Mouse (Mus musculus) colon, adult 2 months (tissue): ENCODE data around the gene Map1b. TPM values are rescaled to one million over a fixed set of nuclear protein-coding genes. Genes with fewer than 3 reads are reported as not detected.

ENCODE experiments used
- polyA plus RNA-seq: library from polyadenylated mRNA; depleted of rRNA; stranded (reverse); fragments of >200 nt; gene quantifications from 2 replicates; pipeline ENCODE4 v1.2.3, GENCODE M21; 2012; rRNA removed

Gene Map1b
- 1.6 and 2.2 TPM in 2 replicates for polyA plus RNA-seq

DNA sequence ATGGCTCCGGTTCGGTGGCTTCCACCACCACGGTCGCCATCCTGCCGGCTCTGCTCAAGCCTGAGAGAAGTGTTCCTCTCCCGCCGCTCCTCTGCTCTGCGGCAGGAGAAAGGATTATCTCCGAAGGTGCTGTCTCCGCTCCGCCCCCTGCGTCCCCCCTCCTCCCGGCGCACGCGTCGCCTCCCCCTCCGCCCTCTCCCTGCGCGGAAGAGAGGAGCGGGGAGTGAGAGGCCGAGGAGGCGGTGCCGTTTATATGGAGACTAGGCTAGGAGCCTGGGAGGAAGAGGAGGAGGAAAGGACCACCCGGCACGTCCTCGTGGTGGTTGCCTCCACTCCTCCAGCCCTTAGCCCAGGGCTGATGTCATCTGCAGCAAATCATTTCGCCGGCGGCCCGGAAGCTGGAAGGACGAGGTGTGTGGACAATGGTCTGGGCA lies at the start of gene Map1b:
Gene Map1b (minus strand): TSS at position 93 of the 434 bp plus-strand sequence.

Other genes starting within 250 kb of the Map1b start
- 19.1 and 22.4 TPM in 2 replicates for gene Ptcd2, start 171.8 kb downstream of the Map1b start, polyA plus RNA-seq
- 12.4 and 13.2 TPM in 2 replicates for gene Mrps27, start 171.8 kb downstream of the Map1b start, polyA plus RNA-seq